Mouse (Mus musculus) heart, postnatal 4 days (tissue): ENCODE results near the gene Ocm. TPM values are rescaled to one million over a fixed set of nuclear protein-coding genes. Genes with fewer than 3 reads are reported as not detected.
A peak's percentile ranks its signal among the peaks of the same experiment; 100 is the strongest.
"Not testable (repeated sequence)": the region's sequence is repeated elsewhere in the genome, so short reads cannot be mapped to it uniquely, and the experiment has no call there.

Experiments
- DNase-seq: peaks from one replicate; pipeline ENCODE4 v3.0.0; 2021
- total RNA-seq, 2 experiments: library from RNA; stranded (reverse); gene quantifications; 2 replicates each; pipeline ENCODE4 v1.2.3; 2021

Gene Ocm
- total RNA-seq = not detected

DNA sequence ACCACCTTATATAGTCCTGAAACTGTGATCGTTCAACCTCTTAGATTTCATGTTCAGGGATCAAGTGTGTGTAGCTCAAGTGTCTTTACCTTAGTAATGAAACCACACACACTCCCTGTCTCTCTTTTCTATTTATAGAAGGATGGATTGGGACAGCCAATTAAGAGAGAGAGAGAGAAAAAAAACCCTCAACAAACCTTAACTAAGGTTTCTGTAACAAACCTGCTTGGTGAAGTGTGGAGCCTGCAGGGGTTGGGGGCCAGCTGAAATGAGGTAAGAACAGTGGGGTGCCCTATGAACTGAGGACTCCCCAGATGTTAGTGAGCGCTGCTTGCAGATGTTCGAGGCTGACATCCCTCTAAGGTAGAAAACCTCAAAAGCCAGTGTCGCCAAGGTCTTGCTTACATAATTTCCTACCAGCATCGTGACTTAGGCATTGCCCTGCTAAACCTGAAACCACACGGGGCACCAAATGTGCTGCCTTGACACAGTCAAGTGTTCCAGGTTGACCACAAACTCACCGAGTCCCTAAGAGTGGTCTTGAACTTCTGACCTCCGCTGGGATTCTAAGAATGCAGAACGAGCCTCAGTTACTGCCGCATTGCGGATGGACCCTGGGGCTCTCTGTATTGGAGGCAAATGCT, at the start of gene Ocm:
Gene Ocm (minus strand): TSS at position 51 of the 644 bp plus-strand sequence.
- no peak for DNase-seq

DNA sequence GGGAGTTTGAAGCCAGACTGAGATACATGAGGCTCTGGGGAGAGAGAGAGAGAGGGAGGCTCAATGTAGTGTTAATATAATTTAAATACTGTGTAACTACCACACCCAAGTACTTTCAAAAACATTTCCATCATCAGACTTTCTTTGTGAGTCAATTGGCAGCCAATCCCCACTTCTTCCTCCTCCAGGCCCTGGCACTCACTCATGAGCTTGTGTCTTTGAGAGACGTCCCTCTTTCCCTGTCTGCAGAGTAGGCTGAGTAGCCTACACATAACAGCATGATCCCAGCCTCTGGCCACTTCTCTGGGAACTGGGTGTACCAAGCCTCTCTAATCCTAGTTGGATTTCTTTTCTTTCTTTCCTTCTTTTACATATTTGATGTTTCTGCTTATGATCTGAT, 44.8 kb upstream of the Ocm start:
- no peak for DNase-seq

DNA sequence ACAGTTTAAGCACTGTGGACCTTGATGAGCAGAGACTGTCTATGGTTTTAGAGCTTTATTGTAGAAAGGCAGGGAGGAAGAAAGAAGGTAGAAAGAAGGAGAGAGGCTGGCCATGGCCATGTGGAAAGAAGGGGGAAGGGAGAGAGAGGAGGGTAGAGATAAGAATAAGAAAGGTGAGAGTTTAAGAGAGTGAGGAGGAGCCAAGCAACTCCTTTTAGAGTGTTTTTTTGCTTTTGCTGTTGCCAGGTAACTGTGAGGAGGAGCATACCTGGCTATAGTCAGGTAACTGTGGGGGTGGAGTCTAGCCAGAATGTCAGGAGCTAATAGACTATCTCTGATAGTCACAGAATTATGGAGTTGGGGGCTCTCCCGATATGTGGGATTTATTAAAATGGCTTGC, 43.6 kb upstream of the Ocm start:
- no peak for DNase-seq

DNA sequence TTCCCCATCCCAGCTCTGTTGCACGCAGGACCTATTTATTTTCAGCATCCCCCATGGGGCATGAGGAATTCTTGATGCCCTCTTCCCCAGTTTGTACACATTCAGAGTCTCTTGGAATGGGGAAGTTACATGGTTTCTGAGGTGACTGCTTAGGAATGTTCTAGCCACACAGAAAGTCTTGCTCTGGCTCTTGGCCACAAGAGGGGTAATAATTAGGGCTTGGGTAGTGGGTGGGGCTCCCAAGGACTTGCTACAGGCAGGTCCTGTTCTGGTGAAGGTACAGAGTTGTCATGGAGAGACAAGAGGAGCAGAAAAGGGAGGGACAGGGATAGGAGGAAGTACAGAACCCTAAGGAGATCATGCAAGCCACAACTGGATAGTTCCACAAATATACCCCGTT, 39.6 kb upstream of the Ocm start:
- DNase-seq = no peak

DNA sequence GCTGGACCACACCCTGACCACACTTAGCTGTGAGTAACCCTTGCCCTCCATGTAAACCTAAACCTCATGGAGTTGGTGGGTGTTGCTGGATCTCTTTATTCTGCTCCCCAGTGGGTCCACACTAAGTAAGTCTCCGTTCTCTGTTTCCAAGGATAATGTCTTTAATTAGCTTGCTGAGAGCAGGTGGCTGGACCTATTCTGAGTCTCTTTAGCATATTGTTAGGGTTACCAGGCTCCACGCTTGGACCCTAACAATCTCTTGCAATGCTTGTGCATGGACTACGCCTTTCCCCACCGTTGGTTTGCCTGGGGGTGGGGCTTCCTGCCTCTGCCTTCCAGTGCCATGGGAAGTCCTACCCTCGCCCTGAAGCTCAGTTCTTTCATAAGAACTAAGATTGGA, 37.6 kb upstream of the Ocm start:
- no peak for DNase-seq

DNA sequence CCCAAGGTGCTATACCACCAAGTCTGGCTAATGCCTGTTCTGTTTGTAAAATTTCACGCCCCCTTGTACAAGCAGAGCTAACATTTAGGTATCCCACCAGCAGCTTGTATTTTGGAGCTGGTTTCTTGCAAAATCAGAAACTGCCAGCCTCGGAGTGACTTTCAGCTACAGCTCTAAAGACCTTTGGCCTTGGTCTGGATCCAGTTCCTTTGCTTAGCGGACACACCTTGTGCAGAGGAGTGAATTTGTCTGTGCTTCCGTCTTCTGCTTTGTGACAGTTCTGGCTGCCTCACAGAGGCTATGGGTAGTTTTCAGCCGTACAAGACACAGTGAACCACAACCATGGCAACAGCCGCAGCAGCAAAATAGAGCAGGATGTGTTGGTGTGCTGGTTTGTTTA, 27.9 kb upstream of the Ocm start:
- no peak for DNase-seq

DNA sequence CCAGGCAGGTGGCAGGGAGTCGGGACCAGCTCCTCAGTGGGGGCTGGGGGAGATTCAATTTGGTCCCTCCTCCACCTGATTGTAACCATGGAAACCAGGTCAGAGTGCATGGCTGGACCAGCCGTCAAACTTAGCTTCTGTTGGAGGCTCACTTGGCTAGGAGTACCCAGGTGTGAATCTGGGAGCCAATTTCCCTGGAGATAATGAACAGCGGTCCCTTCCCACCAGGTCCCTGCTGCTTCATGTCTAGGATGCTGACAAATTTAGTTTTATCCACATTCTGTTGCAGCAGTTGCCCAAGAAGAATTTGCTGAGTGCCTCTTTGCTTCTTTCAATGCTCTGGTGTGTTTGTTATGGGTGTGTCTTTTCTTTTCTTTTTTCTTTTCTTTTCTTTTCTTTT, 27.0 kb upstream of the Ocm start:
- no peak for DNase-seq

DNA sequence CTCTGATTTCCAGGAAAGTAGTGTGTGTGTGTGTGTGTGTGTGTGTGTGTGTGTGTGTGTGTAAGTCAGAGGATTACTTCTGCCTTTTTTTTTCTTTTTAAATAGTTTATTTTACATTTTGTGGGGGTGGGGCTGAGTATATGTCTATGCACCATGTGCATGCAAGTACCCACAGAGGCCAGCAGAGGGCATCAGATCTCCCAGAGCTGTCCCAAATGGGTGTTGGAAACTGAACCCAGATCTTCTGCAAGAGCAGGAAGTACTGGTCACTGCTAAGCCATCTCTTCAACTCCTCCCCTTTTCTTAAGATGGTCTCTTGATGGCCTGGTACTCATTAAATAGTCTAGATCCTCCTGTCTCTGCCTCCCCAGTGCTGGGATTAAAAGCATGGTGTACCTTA, 24.8 kb upstream of the Ocm start:
- no peak for DNase-seq

DNA sequence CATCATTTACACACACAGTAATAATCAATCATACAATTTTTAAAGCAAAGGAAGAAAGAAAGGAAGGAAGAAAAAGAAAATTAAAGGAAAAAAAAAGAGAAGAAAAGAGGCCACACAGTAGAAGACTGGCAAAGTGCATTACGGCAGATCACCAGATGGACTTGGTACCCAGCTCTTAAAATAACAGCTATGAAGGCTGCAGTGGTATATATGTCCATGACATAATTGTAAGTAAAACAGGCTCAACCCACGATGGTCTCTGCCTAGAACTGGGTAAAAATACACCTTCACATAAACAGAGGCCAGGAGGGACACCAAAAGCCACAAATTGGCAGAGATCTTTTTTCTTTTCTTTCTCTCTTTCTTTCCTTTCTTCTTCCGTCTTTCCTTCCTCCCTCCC, 23.4 kb upstream of the Ocm start:
- DNase-seq = no peak

DNA sequence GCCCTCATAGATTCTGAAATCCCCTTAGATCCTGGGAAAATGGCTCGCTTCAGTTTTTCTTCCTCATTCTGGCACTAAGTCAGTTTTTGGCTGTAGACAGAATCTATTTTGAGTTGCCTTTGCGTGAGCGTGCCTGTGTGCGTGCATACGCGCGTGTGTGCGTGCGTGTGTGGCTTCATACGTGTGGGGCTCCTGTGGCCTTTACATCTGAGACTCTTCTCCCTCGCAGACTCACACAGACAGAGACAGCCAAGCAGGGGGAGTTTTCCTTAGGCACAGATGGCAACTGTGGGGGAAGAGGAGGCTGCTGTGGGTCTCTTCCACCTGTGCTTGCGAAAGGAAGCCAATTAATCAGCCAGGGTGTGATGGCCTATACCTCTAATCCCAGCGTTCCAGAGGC, 20.9 kb upstream of the Ocm start:
- no peak for DNase-seq

DNA sequence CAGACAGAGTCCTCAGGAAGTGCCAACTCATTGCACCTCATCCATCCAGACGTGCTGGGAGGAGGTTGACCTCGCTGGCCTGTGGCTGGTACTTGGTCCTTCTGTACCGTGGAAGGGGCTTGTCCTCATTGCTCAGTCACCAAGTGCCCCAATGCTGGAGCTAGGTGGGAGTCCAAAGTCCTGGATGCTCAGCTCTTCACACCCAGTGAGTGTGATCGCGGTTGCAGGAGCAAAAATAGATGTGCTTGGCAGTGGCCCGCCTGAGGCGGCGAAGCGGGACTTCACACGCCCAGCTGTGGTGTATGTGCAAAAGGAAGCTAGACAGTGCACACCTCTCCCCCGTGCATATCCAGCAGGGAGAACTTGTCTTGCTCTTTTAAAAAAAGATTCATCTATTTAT, 16.7 kb upstream of the Ocm start:
- DNase-seq = no peak

DNA sequence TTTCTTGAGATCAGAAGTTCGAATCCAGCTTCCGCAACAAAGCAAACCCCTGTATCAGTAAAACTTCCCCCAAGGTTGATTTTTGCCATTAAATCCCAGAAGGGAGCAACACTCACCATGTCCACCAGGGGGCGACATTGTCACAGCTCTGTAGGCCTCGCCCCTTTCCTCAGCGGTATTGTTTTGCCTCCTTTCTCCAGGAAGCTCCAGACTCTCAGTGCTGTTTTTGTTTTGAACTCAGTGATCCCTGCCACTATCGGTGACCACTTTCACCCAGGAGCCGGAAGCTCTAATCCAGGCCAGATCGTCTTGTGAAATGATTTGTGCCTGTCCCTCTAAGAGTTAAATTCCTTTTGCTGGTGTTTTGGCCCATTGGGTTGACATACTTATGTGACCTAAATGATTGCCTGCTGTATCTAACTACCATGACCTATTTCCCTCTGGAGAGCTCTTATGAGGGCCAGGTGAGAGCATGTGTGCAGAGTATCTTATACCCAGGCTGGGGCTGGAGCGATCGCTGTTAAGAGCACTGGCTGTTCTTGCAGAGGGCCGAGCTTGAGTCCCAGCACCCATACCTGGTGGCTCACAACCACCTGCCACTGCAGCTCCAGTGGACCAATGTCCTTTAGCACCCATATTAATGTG, 14.4 kb upstream of the Ocm start:
- DNase-seq = peak; percentile 80

DNA sequence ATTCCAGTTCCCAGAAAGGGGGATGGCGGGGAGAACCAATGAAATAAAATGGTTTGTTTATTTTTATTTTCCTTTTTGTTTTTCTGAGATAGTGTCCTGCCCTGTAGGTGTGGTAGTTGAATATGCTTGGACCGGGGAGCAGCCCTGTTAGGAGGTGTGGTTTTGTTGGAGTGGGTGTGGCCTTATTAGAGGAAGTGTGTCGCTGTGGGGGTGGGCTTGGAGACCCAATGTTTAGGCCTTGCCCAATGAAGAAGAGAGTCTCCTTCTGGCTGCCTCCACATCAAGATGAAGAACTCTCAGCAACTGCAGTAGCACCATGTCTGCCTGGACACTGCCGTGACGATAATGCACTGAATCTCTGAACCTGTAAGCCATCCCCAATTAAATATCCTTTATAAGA, 13.4 kb upstream of the Ocm start:
- no peak for DNase-seq

DNA sequence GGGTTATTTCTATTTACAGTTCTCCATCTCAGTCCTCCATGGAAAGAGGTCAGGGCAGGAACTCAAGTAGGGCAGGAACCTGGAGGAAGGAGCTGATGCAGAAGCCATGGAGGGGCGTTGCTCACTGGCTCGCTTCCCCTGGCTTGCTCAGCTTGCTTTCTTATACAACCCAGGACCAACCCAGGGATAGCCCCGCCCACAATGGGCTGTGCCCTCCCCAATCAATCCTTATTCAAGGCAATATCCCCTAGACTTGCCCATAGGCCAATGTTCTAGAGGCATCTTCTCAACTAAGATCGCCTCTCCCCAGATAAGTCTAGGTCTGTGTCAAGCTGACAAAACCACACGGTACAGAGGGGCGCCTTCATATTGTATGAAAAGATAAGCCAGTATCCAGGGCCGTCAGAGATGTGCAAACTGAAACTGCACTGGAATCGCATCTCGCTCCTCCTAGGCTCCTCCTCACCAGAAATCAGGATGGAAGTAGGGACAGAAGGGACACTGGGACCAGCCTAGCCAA, 12.7 kb upstream of the Ocm start:
- DNase-seq = no peak

DNA sequence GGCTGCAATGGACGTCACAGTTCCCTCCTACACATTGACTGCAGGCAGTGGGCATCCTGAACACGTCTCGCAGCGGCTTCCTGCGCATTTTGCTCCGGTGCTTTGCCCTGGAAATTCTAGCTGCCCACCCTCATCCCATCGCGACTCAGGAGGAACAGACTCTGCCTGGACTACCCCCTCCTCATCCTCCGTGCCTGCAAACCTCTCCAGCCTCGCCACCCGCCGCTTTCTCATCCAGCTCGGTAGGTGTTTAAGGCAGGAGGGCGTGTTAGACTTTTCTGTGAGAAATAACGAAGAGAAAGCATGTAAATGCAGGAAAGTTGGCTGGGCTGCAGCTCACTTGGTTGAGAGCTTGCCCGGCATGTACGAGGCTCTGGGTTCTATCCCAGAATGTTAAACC, 10.5 kb upstream of the Ocm start:
- DNase-seq = no peak

DNA sequence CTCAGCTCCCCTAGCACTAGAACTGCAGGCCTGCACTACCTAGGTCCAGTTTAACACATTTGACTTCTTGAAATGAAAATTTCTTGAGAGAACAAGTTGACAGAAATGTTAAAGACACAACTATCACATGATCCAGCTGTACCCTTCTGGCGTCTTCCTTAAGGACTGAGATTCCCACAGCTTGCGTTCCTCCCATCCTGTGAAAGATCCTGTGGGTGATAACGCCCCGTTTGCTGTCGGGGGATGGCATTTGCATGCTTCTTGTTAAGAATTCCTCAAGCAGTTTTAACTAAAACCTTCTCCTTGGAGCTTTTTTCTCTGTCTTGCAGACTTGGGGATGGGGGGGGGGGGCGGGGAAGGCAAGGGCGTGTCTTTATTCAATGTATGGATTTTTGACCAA, 8.1 kb upstream of the Ocm start:
- no peak for DNase-seq

DNA sequence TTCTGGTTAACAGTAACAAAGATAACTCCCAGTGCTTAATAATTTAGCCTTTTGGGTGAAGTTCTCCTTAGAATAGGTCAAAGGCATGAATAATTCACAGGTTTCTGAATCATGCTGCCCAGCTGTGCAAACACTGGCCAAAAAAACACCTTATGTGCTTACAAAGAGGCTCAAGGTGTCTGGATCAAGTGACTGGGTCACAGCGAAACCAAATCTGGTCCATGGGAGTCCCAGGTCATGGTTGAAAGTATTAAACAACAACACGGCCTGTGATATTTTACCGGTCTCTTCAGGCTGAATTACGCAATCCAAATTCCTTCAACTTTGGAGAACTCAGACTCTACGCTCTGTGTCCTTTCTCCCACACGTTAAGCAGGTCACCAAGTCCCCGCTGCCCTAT, 6.0 kb upstream of the Ocm start:
- DNase-seq = no peak

DNA sequence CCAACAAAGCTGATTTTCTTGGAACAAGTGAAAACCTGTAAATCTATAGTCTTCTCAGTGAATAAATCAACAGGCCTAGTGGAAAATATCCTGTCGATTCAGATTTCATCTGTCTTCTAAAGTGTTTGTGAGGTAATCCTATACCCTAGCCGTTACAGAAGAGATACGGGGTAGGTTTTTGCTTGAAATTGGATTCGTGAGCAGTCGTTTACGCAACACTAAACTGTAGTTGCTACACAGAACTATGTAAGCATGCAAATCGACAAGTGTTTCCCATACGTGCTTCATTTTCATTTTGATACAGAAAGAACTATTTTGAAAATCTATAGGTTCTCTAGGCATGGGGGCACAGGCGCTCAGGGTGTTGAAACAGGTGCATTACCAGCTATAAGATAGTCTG, 10.6 kb downstream of the Ocm start:
- DNase-seq = no peak

DNA sequence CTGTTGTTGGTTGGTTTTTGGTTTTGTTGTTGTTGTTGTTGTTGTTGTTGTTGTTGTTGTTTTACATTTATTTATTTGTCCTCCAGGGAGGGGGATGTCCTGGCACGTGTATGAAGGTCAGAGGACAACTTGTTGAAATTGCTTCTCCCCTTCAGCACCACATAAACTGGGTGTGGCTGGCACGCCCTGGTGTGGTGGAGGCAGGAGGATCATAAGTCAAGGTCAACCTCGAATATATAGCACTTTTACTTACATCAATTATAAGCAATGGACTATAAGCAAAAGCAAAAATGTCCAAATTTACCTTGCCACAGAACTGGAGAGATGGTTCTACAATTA, 11.2 kb downstream of the Ocm start:
- no peak for DNase-seq

DNA sequence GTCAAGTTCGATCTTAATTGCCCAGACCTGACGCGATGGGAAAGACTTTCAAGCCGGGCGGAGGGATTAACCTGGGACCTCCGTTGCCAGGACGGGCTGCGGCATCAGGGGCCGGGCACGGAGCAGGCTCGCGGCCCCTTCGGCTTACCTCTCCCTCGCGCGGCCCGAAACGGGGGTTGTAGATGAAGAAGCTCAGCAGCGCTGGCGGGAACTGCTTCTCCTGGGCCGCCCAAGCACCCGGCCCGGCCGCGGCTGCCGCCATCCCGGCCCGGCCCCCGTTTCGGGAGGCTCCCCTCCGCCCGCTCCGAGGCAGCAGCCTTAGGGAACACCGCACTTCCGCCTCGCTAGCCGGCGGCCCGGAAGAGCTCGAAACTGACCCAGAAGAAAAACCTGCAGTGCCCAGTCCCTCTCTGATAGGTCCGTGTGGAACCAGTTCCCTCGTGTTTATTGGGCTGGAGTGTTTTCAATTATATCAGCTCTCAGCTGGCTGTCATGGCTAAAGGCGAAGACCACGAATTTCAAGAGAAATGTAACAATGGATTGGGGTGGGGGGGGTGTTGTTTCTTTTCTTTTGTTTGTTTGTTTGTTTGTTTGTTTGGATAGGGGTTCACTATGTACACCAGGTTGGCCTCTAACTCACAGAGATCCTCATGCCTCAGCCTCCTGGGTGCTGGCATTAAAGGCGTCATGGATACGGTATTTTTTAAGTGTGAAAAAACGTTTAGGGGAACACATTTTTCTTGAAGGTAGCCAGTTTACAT, 11.7 kb downstream of the Ocm start, which contains the start of gene Ccz1:
Gene Ccz1 (minus strand): TSS at position 327 of the 761 bp plus-strand sequence.
- peak; percentile 79 for DNase-seq

DNA sequence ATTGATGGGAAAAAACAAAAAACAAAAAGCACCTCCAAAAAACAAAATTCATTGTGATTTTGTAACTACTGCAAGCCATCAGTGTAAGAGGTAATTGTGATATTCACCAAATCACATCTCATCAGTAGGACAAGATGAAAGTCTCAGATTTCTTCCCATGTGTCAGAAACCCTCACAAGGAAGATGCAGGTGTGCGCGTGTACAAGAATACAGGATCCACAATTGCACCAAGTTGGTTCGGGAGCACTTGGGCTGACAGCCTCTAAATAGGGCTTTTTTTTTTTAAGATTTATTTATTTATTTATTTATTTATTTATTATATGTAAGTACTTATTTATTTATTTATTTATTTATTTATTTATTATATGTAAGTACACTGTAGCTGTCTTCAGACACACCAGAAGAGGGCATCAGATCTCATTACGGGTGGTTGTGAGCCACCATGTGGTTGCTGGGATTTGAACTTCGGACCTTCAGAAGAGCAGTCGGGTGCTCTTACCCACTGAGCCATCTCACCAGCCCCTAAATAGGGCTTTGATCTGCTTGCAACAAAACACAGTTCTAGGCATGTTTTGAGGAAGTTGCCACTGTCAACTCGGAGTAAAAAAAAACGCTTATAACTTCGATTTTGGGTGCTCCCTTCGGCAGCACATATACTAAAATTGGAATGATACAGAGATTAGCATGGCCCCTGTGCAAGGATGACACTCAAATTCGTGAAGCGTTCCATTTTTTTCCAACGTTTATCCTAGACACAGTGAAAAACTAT, 12.9 kb downstream of the Ocm start:
- DNase-seq = not testable (repeated sequence)

DNA sequence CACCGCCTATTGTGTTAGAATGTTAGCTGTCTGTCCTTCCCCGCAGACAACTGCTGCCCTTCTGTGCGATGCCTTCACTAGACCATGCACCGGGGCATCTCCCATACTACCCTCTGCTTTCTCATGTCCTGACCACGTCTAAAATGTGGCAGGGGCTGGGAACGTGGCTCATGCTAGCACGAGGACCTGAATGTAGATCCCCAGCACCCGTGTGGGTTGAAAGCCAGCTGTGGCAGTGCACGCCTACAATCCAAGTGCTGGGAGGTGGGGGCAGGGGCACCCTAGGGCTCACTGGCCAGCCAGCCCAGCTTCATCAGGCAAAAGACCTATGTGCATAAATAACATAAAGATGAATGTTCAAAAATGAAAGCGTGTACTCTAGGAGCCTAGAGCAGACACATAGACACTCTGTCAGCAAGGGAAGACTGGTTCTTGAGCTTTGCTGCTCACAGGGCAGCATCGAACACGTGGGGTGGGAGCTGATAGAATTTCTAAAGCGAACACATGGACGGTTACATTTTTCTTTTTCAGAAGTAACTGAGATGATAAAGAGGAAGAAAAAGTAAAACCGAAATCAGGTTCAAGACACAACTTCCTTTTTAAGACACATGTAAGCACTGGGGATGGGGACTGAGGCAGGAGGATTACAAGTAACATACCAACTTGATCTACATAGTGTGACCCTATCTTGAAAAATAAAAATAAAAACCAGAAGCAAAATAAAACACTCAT, 23.8 kb downstream of the Ocm start:
- DNase-seq = no peak
